Mouse (Mus musculus): ENCODE results near the gene Arl11.
"Not testable (repeated sequence)": the region's sequence is repeated elsewhere in the genome, so short reads cannot be mapped to it uniquely, and the experiment has no call there.

The Arl11 gene

GRCm38 (mm10) chr14:61309593-61309992 lies at the start of gene Arl11:
Gene Arl11, plus strand, starts transcription at chr14:61309753.
- no peak for DNase-seq

DNA sequence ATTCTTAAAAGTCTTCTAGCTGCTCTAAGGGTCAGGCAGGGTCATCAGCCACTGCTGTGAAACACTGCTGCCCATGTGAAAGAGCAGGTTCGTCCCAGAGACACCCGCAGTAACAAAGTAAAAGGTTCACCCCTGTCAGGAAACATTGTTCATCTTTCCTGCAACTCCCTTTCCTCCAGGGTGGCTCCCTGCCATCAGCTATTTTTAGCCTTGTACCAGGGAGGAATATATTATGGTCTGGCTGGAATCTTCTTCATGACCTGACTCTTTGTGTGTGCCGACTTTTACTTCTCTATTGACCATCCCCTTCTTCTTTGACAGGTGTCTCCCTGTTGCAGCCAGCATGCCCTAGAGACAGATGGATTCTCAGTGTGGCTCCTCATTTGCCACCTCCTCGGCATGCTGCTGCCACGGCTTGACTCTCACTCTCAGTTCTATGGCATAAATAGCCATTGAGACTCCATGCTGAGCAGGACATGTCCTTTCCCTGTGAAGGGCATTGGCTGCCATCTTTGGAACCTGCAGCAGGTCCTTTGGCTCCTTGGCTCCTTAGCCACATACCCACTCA lies 41.6 kb upstream of the Arl11 start:
- DNase-seq, result no peak

DNA sequence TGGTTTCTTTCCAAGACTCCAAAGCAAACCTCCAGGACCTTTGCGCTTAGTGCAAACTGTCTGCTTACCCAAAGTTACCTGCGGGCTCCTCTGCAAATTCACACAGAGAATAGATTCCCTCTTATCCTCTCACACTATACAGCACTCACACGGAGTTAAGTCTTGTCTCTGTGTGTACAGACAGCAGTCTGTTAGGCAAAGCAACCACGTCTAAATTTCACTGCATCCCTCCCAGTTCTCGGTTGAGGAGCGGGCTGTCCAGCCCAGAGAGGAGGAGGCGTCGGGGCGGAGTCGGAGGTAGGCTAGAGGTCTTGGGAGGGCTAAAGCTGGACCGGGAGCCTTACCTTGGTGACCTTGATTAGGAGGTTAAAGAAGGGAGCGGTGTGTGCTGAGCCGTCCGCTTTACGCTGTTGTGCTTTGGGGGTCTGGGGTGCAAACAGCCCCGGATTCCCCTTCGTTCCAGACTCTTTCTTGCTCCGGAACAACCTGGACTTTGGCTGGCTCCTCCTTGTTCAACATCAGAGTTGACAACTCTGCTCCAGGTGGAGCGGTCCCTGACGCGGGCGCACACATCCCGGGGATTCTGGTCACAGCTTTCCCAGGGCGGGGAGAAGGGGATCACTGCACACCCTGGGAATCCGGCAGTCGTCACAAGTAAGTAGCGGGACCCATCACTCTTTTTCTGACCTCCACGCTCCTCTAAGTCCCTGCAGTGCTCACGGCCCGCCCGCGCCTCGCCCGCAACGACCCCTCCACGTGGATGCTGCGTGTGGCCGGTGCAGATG lies 34.9 kb upstream of the Arl11 start:
- DNase-seq, result no peak

DNA sequence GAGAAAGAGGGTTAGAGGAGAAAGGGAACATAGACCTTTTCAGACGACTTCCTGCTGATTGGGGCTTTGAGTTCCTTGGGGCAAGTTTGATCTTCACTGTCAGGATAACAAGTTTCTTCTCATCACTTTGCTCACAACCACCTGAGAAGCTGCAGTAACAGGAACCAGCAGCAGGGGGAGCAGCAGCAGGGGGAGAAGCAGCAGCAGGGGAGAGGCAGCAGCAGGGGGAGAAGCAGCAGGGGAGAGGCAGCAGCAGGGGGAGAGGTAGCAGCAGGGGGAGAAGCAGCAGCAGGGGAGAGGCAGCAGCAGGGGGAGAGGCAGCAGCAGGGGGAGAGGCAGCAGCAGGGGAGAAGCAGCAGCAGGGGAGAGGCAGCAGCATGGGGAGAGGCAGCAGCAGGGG lies 32.3 kb upstream of the Arl11 start:
- no peak for DNase-seq

DNA sequence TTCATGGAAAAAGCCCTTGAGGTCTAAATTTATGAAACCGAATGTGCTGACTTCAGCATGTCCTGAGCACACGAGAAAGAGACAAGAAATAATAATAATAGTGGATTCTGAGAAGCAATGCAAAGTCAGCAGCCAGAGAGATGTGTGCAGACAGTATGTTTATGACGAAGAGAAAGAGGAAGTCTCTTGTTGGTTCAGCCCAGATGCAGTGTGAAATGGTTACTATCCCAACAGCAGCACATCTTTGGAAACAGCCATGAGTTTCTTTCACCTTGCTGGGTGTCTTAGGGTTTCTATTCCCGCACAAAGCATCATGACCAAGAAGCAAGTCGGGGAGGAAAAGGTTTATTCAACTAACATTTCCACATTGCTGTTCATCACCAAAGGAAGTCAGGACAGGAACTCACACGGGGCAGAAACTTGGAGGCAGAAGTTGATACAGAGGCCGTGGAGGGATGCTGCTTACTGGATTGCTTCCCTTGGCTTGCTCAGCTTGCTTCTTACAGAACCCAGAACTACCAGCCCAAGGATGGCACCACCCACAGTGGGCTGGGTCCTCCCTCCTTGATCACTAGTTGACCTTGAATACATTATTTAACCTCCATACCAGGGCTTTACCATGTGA lies 30.8 kb upstream of the Arl11 start:
- no peak for DNase-seq

DNA sequence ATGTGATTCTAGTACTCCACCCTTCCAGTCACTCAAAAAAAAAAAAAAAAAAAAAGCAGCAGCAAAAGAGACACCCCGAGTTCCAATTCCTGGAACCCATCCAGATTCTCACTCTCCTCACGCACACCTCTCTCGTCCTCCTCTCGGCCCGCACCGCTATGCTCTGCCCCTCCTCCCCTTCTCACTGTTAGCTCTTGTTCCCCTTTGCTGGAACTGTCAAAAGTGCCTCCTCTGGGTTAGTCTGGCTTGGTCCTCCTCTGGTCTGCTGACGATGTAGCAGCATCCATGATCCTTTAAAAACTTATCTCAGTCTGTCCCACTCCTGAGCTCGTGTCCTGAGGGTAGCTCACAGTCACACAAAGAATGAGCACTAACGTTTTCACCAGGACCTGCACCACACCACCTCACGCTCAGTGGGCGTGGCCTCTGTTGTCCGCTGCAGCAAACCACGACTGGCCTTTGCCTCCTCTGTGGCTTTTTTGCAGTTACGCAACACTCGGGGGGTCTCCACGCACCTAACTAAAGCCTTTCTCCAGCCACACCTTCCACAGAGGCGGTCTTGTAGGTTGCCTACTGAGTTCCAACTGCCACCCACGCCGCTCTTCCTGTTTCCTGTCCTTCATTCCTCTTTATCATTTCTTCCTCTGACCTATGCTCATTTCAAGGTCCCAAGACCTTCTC lies 20.8 kb upstream of the Arl11 start:
- no peak for DNase-seq

DNA sequence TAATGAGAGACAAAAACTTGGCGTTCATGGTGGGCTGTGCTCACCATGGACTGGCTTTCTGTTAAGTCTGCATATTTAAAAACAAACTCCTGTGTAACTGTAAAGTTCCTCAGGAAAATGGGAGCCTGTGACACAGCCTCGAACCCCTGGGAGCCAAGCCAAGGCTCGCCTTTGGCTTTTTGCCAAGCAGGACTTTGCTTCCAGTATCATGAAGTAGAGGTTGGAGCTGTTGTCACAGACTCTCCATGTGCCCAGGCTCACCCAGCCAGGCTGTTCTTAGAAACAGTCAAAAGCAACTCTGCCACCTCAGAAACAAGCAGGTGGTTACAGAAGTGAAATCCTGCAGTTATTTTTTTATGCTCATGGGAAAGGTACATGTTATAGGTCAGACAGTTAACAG lies 18.9 kb upstream of the Arl11 start:
- no peak for DNase-seq

- no peak for DNase-seq
Measured at GRCm38 (mm10) chr14:61293884-61294737, 15.4 kb upstream of the Arl11 start.

GRCm38 (mm10) chr14:61294738-61295079 lies 14.8 kb upstream of the Arl11 start:
- no peak for DNase-seq

DNA sequence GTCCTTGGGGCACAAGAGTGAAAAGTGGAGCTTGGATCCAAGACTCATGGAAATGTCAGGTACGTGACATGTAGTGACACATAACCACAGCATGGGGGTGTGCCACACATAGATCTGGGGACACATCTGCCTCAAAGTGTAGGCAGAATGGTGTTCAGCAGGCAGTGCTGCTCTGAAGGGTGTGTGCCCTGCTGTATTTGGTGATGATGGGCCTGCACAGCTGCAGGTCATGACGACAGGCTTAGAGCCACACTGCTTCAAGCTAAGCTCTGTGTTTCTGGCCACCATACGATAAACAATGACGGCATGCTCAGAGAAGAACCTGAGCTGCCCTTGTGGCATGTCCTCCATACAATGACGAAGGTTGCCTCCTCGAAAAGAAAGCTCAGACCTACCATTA lies 9.7 kb upstream of the Arl11 start:
- DNase-seq, result no peak

- no peak for DNase-seq
Measured at GRCm38 (mm10) chr14:61301323-61301722, 8.2 kb upstream of the Arl11 start.

- no peak for DNase-seq
Measured at GRCm38 (mm10) chr14:61302428-61302827, 7.1 kb upstream of the Arl11 start.

DNA sequence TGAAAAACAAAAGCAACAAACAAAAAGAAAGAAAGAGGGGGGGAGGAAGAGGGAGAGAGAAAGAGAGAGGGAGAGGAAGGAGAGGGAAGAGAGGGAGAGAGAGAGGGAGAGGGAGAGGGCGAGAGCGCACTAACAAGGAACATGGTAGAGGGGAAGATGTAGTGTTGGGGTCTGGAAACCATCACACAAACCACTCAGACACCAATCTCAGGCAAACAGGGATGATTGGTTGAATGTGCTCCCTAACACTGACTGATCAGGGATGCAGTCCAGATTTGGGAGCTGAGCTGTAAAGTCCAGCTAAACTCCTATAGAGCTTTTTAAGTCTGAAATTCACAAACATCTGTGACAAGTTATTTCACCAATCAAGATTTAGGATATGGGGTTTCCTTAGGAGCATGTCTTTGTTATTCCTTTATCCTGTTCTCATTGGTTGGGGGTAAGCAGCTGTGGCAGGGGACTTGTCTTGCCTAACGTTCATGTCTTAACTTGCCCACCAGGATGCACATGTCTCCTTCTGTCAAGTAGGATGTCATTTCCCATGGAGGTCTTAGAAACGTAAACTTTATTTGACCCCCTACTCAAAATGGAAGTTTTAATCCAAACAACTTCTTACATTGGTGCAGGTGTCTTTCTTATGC lies 5.5 kb upstream of the Arl11 start:
- no peak for DNase-seq

DNA sequence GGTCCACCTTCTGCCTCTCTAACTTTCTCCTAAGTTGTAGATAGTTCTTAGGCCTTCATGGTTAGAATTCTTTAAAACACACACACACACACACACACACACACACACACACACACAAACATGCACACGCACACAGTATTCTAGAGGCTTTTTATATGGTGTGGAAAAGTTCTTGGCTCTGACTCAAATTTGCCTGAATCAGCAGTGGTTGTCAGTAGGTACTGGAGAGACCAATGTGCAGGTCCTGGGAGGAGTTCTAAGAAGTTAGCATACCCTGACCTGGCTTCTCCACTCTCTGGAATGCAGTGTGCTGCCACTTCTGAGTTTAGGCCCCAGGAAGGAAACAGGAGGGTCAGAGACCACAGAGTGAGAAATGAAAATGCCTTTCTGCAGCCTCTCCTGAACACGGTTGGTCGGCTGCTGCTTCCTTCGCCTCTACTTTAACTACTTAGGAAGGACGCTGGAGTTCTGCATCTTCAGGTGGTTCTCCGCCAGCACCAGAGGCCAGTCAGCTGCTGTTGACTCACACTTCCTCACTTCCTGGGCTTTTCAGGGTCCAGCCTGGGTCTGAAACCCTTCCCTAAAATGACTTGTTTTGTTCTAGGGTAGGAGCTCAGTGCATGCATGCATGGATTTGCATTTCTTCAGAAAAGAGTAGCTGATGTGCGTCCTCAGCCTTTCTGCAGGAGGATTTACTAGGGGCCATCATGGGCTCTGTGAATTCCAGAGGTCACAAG lies 651 bp downstream of the Arl11 start:
- no peak for DNase-seq

DNA sequence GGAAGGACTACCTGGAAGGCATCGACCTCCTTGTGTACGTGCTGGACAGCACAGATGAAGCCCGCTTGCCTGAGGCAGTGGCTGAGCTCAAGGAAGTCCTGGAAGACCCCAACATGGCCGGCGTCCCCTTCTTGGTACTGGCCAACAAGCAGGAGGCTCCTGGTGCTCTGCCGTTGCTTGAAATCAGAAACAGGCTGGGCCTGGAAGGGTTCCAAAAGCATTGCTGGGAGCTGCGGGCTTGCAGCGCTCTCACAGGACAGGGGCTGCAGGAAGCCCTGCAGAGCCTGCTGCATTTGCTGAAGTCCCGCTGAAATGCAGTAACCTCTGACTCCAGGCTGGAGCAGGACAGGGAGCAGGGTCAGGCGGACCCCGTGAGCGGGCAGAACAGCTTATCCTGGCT lies 1.4 kb downstream of the Arl11 start:
- no peak for DNase-seq

DNA sequence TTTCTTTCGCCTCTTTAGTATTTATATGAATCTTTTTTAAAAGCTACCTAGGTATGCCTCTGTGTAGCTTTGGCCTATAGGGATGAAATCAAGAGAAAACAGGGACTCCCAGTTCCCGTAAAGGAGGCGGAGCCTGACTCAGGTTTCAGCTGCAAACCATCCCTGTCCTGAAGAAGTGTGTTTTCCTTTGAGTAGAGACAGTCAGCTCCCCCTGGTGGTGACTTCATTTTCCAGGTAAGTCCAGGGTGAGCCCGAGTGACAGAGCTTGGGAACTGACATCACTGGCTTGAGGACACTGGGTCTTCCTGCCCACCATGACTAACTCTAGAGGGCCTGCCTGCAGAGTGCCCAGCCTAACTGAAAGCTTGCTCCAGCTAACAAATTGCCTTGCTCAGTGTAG lies 7.3 kb downstream of the Arl11 start:
- peak; percentile 23 for DNase-seq

DNA sequence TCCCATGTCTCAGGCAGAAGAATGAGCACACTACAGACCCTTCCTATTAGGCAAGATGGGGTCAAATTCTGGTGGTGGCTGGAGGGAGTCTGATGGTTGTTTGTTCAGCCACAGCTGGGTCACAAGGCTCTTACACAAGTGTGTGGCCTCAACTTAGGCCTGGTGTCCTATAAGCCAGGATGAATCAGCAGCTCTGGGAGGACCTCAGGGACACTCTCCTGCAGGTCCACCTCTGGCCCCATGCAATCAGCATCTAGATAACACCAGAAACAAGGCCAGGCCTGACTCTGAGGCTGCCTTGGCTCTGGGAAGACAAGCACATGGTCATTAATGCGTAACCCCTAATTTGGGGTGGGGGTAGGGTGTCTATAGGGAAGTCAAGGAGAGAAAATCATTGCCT lies 11.2 kb downstream of the Arl11 start:
- DNase-seq, result no peak

- DNase-seq, result no peak
Measured at GRCm38 (mm10) chr14:61321200-61321599, 11.6 kb downstream of the Arl11 start.

GRCm38 (mm10) chr14:61322740-61323139 lies 13.2 kb downstream of the Arl11 start:
- DNase-seq, result no peak

DNA sequence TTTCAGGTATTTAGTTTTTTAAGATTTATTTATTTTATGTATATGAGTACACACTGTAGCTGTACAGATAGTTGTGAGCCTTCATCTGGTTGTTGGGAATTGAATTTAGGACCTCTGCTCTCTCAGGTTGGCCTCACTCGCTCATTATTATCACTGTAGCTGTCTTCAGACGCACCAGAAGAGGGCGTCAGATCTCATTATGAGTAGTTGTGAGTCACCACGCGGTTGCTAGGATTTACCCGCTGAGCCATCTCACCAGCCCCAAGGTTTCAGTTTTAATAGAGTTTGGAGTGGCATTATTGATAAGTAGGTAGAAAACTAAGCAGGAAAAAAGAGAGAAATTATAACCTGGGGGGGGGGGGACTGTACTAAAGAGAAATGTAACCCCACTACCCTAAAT lies 17.5 kb downstream of the Arl11 start:
- not testable (repeated sequence) for DNase-seq

DNA sequence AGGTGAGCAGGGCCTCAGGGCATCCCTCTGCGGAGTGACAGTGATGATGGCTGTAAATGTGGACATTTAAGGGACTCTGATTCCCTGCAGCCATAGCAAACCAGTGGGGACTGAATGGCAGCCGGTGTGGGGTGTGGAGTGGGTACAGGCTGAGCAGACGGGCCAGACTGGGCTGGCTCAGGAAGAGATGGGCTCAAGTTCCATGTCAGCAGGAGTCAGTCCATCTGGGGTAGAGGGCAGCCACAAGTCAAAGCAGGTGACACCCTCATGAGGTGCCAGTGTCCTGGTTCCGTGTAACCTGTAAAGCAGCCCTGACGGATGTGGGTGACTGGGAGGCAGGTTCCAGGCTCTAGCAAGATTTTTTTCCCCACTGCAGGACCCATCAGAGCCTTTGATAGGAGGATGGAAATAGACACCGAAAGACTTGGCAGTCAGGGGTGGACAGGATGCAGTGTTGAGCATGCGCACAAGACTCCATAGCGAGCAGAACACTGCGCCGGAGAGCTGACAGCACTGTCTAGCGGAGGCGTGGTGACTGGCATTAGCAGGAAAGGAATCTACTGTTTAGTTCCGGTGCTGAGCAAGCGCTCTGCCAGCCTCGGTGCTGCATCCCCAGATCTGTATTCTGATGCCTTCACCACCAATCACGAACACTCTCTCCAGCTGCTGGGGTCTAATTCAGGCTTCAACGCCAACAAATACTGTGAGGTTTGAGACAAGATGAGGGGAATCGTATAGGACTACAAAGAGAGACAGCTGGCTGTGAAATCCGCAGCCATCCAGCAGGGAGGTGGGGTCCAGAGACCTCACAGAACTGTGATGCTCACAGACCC lies 18.3 kb downstream of the Arl11 start:
- DNase-seq, result peak; percentile 89

Data from right cerebral cortex, postnatal 25 days (tissue).